In genomic region chr1:23928371-23928770, GRCm38 (mm10) we compare ENCODE assay signal across 18 mouse cellular contexts. TPM values are rescaled to one million over a fixed set of nuclear protein-coding genes. Genes with fewer than 3 reads are reported as not detected.
DNase-seq lines count a peak whose midpoint lies in the region.
"Had no signal": no experiment of that assay in that cellular context is flagged by ENCODE, and none has a peak within 500 bp of the region (broad histone marks: within the 10 kb centered on the region; RNA-seq: fewer than 3 reads in every experiment).

No protein-coding gene starts in this region.

- no peaks in the 10 kb centered on the region for H3K27me3 ChIP-seq in heart, embryonic 10.5 days (ENCODE audit: insufficient read depth, poor library complexity, severe bottlenecking)
- H3K27me3 ChIP-seq: embryonic facial prominence, embryonic 12.5 days; forebrain, embryonic 13.5 days; forebrain, embryonic 15.5 days had no signal

- H3K4me1 ChIP-seq in heart, embryonic 10.5 days: no peaks in the 10 kb centered on the region
- H3K4me1 ChIP-seq: embryonic facial prominence, embryonic 10.5 days; embryonic facial prominence, embryonic 12.5 days; forebrain, embryonic 13.5 days; forebrain, embryonic 15.5 days had no signal

- H3K9me3 ChIP-seq in heart, embryonic 10.5 days: no peaks in the 10 kb centered on the region
- H3K9me3 ChIP-seq: embryonic facial prominence, embryonic 12.5 days; forebrain, embryonic 13.5 days; forebrain, embryonic 15.5 days had no signal

- no peak overlapping the region for H3K27ac ChIP-seq in heart, embryonic 10.5 days
- H3K27ac ChIP-seq: embryonic facial prominence, embryonic 10.5 days; embryonic facial prominence, embryonic 12.5 days; forebrain, embryonic 13.5 days; forebrain, embryonic 15.5 days had no signal

- 69% methylated on average over 3 of the region's 3 CpGs for WGBS in heart, embryonic 10.5 days

- H3K36me3 ChIP-seq in heart, embryonic 10.5 days: no peaks in the 10 kb centered on the region
- H3K36me3 ChIP-seq: embryonic facial prominence, embryonic 10.5 days; embryonic facial prominence, embryonic 12.5 days; forebrain, embryonic 15.5 days had no signal

- peak; percentile 12 for DNase-seq in heart, adult 8-10 months (ENCODE audit: low spot score)
- DNase-seq in heart, embryonic 10.5 days (ENCODE audit: low spot score): no peak
- DNase-seq in brain, adult 2 months (ENCODE audit: low read depth, low spot score): peak; percentile 63
- DNase-seq in telencephalon, adult 2 months (ENCODE audit: low read depth, low spot score): peak; percentile 48
- DNase-seq in spleen, postnatal 36 days (ENCODE audit: low spot score in 2 of 2): no peak
- DNase-seq: adrenal gland, adult 2 months; adrenal gland, postnatal 10 days; adrenal gland, postnatal 25 days; cerebellum, adult 11-12 months; cerebellum, adult 2 months; cerebellum, adult 9-10 months; cerebellum, postnatal 10 days; cerebellum, postnatal 25 days; forebrain, postnatal 0 days had no signal

- H3K4me3 ChIP-seq in heart, embryonic 10.5 days: no peak overlapping the region
- H3K4me3 ChIP-seq: embryonic facial prominence, embryonic 10.5 days; embryonic facial prominence, embryonic 12.5 days; forebrain, embryonic 13.5 days; forebrain, embryonic 15.5 days had no signal

RNA-seq across cellular contexts. Expression of gene Smap1, which starts 6.3 kb away (rescaled TPM):
- total RNA-seq in heart, adult 8-10 months (2022): 10 to 100 TPM; 13.9 to 18.3 (median 17.5) TPM
- 40.7 and 42.2 TPM in 2 replicates for polyA plus RNA-seq in heart, embryonic 10.5 days (2016; fragmentation: Nextera tagmentation; extraction: Ambion mirVana)

Comparison
In these comparisons a context has a peak if more than half of its experiments do, and no peak if none do; other contexts are left out.
1. DNase-seq: peak in heart, adult 8-10 months (single experiment), brain, adult 2 months (single experiment) and telencephalon, adult 2 months (single experiment); none in heart, embryonic 10.5 days (single experiment) and spleen, postnatal 36 days (0 of 2).